Mouse (Mus musculus): ENCODE results near the gene Otud5. TPM values are rescaled to one million over a fixed set of nuclear protein-coding genes. Genes with fewer than 3 reads are reported as not detected.
"Not testable (repeated sequence)": the region's sequence is repeated elsewhere in the genome, so short reads cannot be mapped to it uniquely, and the experiment has no call there.

The Otud5 gene
- polyA plus RNA-seq, 1 experiment from 2014 or later, result 21.0 TPM

DNA sequence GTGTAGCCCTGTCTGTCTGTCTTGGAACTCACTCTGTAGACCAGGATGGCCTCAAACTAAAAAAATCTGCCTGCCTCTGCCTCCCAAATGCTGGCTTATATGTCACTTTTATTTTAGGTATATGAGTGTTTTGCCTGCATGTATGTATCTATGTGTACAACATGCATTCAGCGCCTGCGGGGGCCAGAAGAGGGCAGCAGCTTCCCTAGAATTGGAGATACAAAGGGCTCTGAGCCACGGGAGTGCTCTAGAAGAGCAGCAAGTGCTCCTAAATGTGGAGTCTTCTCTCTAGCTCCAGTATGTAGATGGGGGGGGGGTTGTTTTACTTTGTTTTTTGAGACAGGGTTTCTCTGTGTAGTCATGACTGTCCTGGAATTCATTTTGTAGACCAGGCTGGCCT, 74.5 kb downstream of the Otud5 start:
- not testable (repeated sequence) for H3K4me2 ChIP-seq (replicated peaks; ENCODE audit: low read depth); ATAC-seq
- H3K27me3 ChIP-seq (replicated peaks; ENCODE audit: control insufficient read depth, insufficient read depth, low read length), result peaks cover 12% of the 10 kb centered on the region

DNA sequence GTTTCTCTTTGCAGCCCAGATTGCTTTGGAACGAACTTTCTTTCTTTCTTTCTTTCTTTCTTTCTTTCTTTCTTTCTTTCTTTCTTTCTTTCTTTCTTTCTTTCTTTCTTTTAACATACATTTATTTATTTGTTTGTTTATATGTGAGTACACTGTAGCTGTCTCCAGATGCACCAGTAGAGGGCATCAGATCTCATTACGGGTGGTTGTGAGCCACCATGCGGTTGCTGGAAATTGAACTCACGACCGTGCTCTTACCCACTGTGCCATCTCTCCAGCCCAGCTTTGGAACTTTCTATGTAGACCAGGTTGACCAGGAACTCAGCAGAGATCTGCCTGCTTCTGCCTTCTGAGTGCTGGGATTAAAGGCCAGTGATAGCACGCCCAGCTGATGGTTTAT, 76.8 kb downstream of the Otud5 start:
- H3K4me3 ChIP-seq (ENCODE audit: low read depth, low read length); ATAC-seq; H3K4me2 ChIP-seq (replicated peaks; ENCODE audit: low read depth); H3K9ac ChIP-seq (ENCODE audit: low read depth, low read length); H3K36me3 ChIP-seq (ENCODE audit: control insufficient read depth, insufficient read depth); H3K4me1 ChIP-seq (replicated peaks; ENCODE audit: control insufficient read depth, insufficient read depth, low read length); H3K9me3 ChIP-seq (ENCODE audit: control insufficient read depth); H3K27ac ChIP-seq (ENCODE audit: low read depth, low read length): not testable (repeated sequence)
- peaks cover 32% of the 10 kb centered on the region for H3K27me3 ChIP-seq (replicated peaks; ENCODE audit: control insufficient read depth, insufficient read depth, low read length)
- 0 out of 2 replicates have a peak, but pooled peaks have one; percentile 20 for TF ChIP-seq CTCF (IDR thresholded peaks at IDR 0.05; ENCODE audit: low read depth)
- WGBS, result 68% methylated on average over 6 of the region's 6 CpGs

More for the DNA sequence above, 74.5 kb downstream of the Otud5 start:
- H3K36me3 ChIP-seq (ENCODE audit: control insufficient read depth, insufficient read depth); H3K9ac ChIP-seq (ENCODE audit: low read depth, low read length); H3K4me1 ChIP-seq (replicated peaks; ENCODE audit: control insufficient read depth, insufficient read depth, low read length); H3K9me3 ChIP-seq (ENCODE audit: control insufficient read depth); H3K4me3 ChIP-seq (ENCODE audit: low read depth, low read length); H3K27ac ChIP-seq (ENCODE audit: low read depth, low read length): not testable (repeated sequence)
- TF ChIP-seq CTCF (IDR thresholded peaks at IDR 0.05; ENCODE audit: low read depth), result peak; percentile 52
- WGBS, result 38% methylated on average over 3 of the region's 3 CpGs

DNA sequence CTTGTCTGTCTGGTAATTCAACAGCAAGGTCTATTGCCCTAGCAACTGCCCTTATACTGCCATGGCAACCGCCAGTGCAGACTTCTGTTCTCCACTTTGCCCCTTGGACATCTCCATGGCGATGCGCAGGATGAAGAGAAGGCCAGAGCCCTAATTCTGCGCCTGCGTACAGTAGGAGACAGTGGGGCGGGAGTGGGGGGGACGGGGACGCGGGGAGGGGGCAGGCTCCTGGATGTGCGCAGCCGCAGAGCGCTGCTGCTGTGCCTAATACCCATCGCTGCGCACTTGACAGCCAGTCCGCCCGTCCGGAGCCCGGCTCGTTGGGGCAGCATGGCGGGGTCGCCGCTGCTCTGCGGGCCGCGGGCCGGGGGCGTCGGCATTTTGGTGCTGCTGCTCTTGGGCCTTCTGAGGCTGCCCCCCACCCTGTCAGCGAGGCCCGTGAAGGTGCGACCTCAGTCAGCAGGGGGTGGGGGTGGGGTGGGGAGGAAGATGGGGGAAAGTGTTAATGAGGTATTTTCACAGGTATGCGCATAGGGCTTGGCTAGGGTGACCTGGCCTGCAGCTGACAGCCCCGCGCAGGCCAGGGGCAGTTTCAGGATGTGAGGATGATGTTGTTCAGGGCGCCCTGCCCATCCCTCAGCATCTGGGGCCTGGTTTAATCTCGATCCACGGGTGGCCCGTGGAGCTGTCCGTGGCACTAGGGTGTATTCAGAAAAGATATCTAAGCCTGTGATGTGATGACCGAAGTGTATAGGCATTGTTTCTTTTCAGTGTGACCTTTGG, 78.6 kb downstream of the Otud5 start, which contains the start of gene Pcsk1n:
Pcsk1n (plus strand) TSS at position 222 of the 783 bp plus-strand sequence.
- no peak for TF ChIP-seq CTCF (IDR thresholded peaks at IDR 0.05; ENCODE audit: low read depth)
- H3K4me1 ChIP-seq (replicated peaks; ENCODE audit: control insufficient read depth, insufficient read depth, low read length), result no peaks in the 10 kb centered on the region
- H3K27ac ChIP-seq (ENCODE audit: low read depth, low read length), result no peak within 1 kb of the TSS
- no peak within 1 kb of the TSS for H3K4me2 ChIP-seq (replicated peaks; ENCODE audit: low read depth)
- no peak within 1 kb of the TSS for H3K4me3 ChIP-seq (ENCODE audit: low read depth, low read length)
- no peak within 1 kb of the TSS for H3K9ac ChIP-seq (ENCODE audit: low read depth, low read length)
- no peaks in the 10 kb centered on the region for H3K9me3 ChIP-seq (ENCODE audit: control insufficient read depth)
- ATAC-seq, result no peak
- peaks cover 33% of the 10 kb centered on the region for H3K27me3 ChIP-seq (replicated peaks; ENCODE audit: control insufficient read depth, insufficient read depth, low read length)
- 15% methylated on average over 39 of the region's 40 CpGs for WGBS
- H3K36me3 ChIP-seq (ENCODE audit: control insufficient read depth, insufficient read depth), result no peaks in the 10 kb centered on the region

DNA sequence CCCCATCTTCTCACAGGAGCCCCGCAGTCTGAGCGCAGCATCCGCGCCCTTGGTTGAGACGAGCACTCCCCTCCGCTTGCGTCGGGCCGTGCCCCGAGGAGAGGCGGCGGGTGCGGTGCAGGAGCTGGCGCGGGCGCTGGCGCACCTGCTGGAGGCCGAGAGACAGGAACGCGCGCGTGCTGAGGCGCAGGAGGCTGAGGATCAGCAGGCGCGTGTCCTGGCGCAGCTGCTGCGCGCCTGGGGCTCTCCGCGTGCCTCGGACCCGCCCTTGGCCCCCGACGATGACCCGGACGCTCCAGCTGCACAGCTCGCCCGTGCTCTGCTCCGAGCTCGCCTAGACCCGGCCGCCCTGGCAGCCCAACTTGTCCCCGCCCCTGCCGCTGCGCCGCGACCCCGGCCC, 80.9 kb downstream of the Otud5 start:
- WGBS, result 13% methylated on average over 47 of the region's 48 CpGs
- ATAC-seq, result no peak
- H3K4me1 ChIP-seq (replicated peaks; ENCODE audit: control insufficient read depth, insufficient read depth, low read length), result no peaks in the 10 kb centered on the region
- no peaks in the 10 kb centered on the region for H3K36me3 ChIP-seq (ENCODE audit: control insufficient read depth, insufficient read depth)
- TF ChIP-seq CTCF (IDR thresholded peaks at IDR 0.05; ENCODE audit: low read depth), result no peak
- H3K27me3 ChIP-seq (replicated peaks; ENCODE audit: control insufficient read depth, insufficient read depth, low read length), result peaks cover 36% of the 10 kb centered on the region
- no peak overlapping the region for H3K9ac ChIP-seq (ENCODE audit: low read depth, low read length)
- H3K27ac ChIP-seq (ENCODE audit: low read depth, low read length), result no peak overlapping the region
- peak overlapping the region; percentile 47 for H3K4me2 ChIP-seq (replicated peaks; ENCODE audit: low read depth)
- no peaks in the 10 kb centered on the region for H3K9me3 ChIP-seq (ENCODE audit: control insufficient read depth)
- H3K4me3 ChIP-seq (ENCODE audit: low read depth, low read length), result peak overlapping the region; percentile 26

MicroRNAs encoded within 50 kb of the gene (microRNA counts, 519-probe panel; counts per million panel counts)
- microRNA mmu-miR-1198, result 2,661 counts per million, percentile 25 among the panel's probes with 10 or more counts

Small RNAs within 50 kb of the gene (microRNA-seq; reads per million reads assigned to microRNA genes)
- 16.3 reads per million, percentile 26 among the genes with 10 or more reads in this experiment for gene Mir1198

Other genes with a start within 250 kb of the Otud5 start
- 21.9 and 24.8 TPM in 2 replicates for gene Ccdc22, start 235.8 kb upstream of the Otud5 start, polyA plus RNA-seq (2015; fragmentation: Nextera tagmentation; extraction: Ambion mirVana)
- gene Cacna1f, start 234.3 kb upstream of the Otud5 start, polyA plus RNA-seq (2015; fragmentation: Nextera tagmentation; extraction: Ambion mirVana), result not detected in 2 replicates
- 5.4 and 5.7 TPM in 2 replicates for gene Syp, start 202.9 kb upstream of the Otud5 start, polyA plus RNA-seq (2015; fragmentation: Nextera tagmentation; extraction: Ambion mirVana)
- 3.4 and 4.3 TPM in 2 replicates for gene Prickle3, start 184.1 kb upstream of the Otud5 start, polyA plus RNA-seq (2015; fragmentation: Nextera tagmentation; extraction: Ambion mirVana)
- gene Plp2, start 170.0 kb upstream of the Otud5 start, polyA plus RNA-seq (2015; fragmentation: Nextera tagmentation; extraction: Ambion mirVana), result 113 and 124 TPM in 2 replicates
- gene Magix, start 160.1 kb upstream of the Otud5 start, polyA plus RNA-seq (2015; fragmentation: Nextera tagmentation; extraction: Ambion mirVana), result 1.4 and 1.6 TPM in 2 replicates
- 13.8 and 14.6 TPM in 2 replicates for gene Gpkow, start 144.2 kb upstream of the Otud5 start, polyA plus RNA-seq (2015; fragmentation: Nextera tagmentation; extraction: Ambion mirVana)
- gene Wdr45, start 127.0 kb upstream of the Otud5 start, polyA plus RNA-seq (2015; fragmentation: Nextera tagmentation; extraction: Ambion mirVana), result 19.3 and 19.5 TPM in 2 replicates
- not detected in 2 replicates for gene Gm45208, start 119.1 kb upstream of the Otud5 start, polyA plus RNA-seq (2015; fragmentation: Nextera tagmentation; extraction: Ambion mirVana)
- gene Praf2, start 112.9 kb upstream of the Otud5 start, polyA plus RNA-seq (2015; fragmentation: Nextera tagmentation; extraction: Ambion mirVana), result 18.2 and 24.0 TPM in 2 replicates
- gene Ccdc120, start 90.5 kb upstream of the Otud5 start, polyA plus RNA-seq (2015; fragmentation: Nextera tagmentation; extraction: Ambion mirVana), result 20.7 and 22.2 TPM in 2 replicates
- 15.3 and 16.2 TPM in 2 replicates for gene Tfe3, start 78.8 kb upstream of the Otud5 start, polyA plus RNA-seq (2015; fragmentation: Nextera tagmentation; extraction: Ambion mirVana)
- 17.6 and 22.2 TPM in 2 replicates for gene Gripap1, start 51.6 kb upstream of the Otud5 start, polyA plus RNA-seq (2015; fragmentation: Nextera tagmentation; extraction: Ambion mirVana)
- gene Kcnd1, start 19.1 kb upstream of the Otud5 start, polyA plus RNA-seq (2015; fragmentation: Nextera tagmentation; extraction: Ambion mirVana), result 0.60 and 0.68 TPM in 2 replicates
- gene Pim2, start 36.9 kb downstream of the Otud5 start, polyA plus RNA-seq (2015; fragmentation: Nextera tagmentation; extraction: Ambion mirVana), result 9.2 and 10.2 TPM in 2 replicates
- 24.3 and 27.0 TPM in 2 replicates for gene Slc35a2, start 42.7 kb downstream of the Otud5 start, polyA plus RNA-seq (2015; fragmentation: Nextera tagmentation; extraction: Ambion mirVana)
- gene Pqbp1, start 57.9 kb downstream of the Otud5 start, polyA plus RNA-seq (2015; fragmentation: Nextera tagmentation; extraction: Ambion mirVana), result 63.1 and 64.3 TPM in 2 replicates
- 106 and 109 TPM in 2 replicates for gene Timm17b, start 58.0 kb downstream of the Otud5 start, polyA plus RNA-seq (2015; fragmentation: Nextera tagmentation; extraction: Ambion mirVana)
- not detected in 2 replicates for gene Gm10491, start 66.5 kb downstream of the Otud5 start, polyA plus RNA-seq (2015; fragmentation: Nextera tagmentation; extraction: Ambion mirVana)
- gene Gm10490, start 68.2 kb downstream of the Otud5 start, polyA plus RNA-seq (2015; fragmentation: Nextera tagmentation; extraction: Ambion mirVana), result not detected in 2 replicates
- gene Pcsk1n, start 78.5 kb downstream of the Otud5 start, polyA plus RNA-seq (2015; fragmentation: Nextera tagmentation; extraction: Ambion mirVana), result 17.5 and 18.0 TPM in 2 replicates
- not detected in 2 replicates for gene Eras, start 87.2 kb downstream of the Otud5 start, polyA plus RNA-seq (2015; fragmentation: Nextera tagmentation; extraction: Ambion mirVana)
- 4.6 and 5.4 TPM in 2 replicates for gene Hdac6, start 106.5 kb downstream of the Otud5 start, polyA plus RNA-seq (2015; fragmentation: Nextera tagmentation; extraction: Ambion mirVana)
- gene Gata1, start 136.7 kb downstream of the Otud5 start, polyA plus RNA-seq (2015; fragmentation: Nextera tagmentation; extraction: Ambion mirVana), result 0.08 TPM in 1 of 2 replicates, not detected in the other
- gene Glod5, start 177.1 kb downstream of the Otud5 start, polyA plus RNA-seq (2015; fragmentation: Nextera tagmentation; extraction: Ambion mirVana), result 39.5 and 41.4 TPM in 2 replicates
- 15.5 and 16.5 TPM in 2 replicates for gene Suv39h1, start 233.4 kb downstream of the Otud5 start, polyA plus RNA-seq (2015; fragmentation: Nextera tagmentation; extraction: Ambion mirVana)
- gene Was, start 249.1 kb downstream of the Otud5 start, polyA plus RNA-seq (2015; fragmentation: Nextera tagmentation; extraction: Ambion mirVana), result 0.34 and 0.48 TPM in 2 replicates

Measured in intestine, postnatal 0 days (tissue).